Mouse (Mus musculus) CH12.LX (cell line): ENCODE measurements around the gene Prkce.

Source experiments
- BHLHE40 ChIP-seq: IDR thresholded peaks from 2 replicates; pipeline ENCODE4 v1.6.1; 2011; ENCODE audit warnings: mild to moderate bottlenecking, low read depth, low read length, improper control_type of control experiment
- CTCF ChIP-seq, 2 experiments: IDR thresholded peaks in 1 of 2; conservative IDR thresholded peaks in 1 of 2; 2 replicates each; pipeline ENCODE4 v1.5.1; 2011 to 2012; ENCODE audit warnings: low read depth in 2 of 2, low read length in 2 of 2, improper control_type of control experiment in 1 of 2, inconsistent platforms in 1 of 2, mild to moderate bottlenecking in 1 of 2, moderate library complexity in 1 of 2
- NRF1 ChIP-seq: IDR thresholded peaks from 2 replicates; pipeline ENCODE4 v1.6.1; 2014; ENCODE audit warnings: low read depth, mild to moderate bottlenecking, inconsistent platforms, low read length, improper control_type of control experiment, moderate library complexity
- POLR2A ChIP-seq: IDR thresholded peaks from 2 replicates; pipeline ENCODE4 v1.6.1; 2011; ENCODE audit warnings: low read depth, mild to moderate bottlenecking, improper control_type of control experiment, low read length
- ZMIZ1 ChIP-seq: IDR thresholded peaks from 2 replicates; pipeline ENCODE4 v1.6.1; 2012; ENCODE audit warnings: low read depth, mild to moderate bottlenecking, inconsistent platforms, low read length, improper control_type of control experiment

DNA sequence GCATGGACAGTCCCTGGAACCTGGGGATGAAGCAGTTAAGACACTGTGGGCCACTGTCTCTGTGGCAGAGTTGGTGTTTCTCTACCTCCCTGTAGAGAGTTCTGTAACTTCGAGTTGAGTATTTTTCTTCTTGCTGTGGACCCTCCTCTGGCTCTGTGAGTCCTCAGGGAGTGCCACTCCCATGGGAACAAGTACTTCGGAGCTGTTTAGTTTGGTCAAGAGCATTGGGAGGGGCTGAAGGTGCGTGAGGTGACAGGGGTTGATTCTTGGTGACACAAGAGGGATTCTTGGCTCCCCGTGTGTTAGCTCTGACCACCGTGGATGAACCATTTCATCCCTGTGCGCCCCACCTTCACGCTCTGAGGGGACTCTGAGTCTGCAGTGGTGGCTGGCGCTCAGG lies 81.2 kb downstream of the Prkce start:
- no peak for TF ChIP-seq POLR2A
- no peak for TF ChIP-seq CTCF (conservative IDR thresholded peaks at IDR 0.05 in 1 of 2, IDR thresholded peaks at IDR 0.05 in 1 of 2; ENCODE audit: low read depth in 2 of 2, low read length in 2 of 2)
- TF ChIP-seq BHLHE40 = no peak
- no peak for TF ChIP-seq ZMIZ1
- TF ChIP-seq NRF1 = no peak
